Mouse (Mus musculus): Measurements from ENCODE around the gene Foxf1. TPM values are rescaled to one million over a fixed set of nuclear protein-coding genes. Genes with fewer than 3 reads are reported as not detected.

Foxf1 gene
- total RNA-seq (2021) (under 1 TPM; 0.52 to 0.73 TPM), polyA plus RNA-seq (2012; rRNA removed) (0.92 and 2.3 TPM in 2 replicates)
- long read RNA-seq = 0 reads

DNA sequence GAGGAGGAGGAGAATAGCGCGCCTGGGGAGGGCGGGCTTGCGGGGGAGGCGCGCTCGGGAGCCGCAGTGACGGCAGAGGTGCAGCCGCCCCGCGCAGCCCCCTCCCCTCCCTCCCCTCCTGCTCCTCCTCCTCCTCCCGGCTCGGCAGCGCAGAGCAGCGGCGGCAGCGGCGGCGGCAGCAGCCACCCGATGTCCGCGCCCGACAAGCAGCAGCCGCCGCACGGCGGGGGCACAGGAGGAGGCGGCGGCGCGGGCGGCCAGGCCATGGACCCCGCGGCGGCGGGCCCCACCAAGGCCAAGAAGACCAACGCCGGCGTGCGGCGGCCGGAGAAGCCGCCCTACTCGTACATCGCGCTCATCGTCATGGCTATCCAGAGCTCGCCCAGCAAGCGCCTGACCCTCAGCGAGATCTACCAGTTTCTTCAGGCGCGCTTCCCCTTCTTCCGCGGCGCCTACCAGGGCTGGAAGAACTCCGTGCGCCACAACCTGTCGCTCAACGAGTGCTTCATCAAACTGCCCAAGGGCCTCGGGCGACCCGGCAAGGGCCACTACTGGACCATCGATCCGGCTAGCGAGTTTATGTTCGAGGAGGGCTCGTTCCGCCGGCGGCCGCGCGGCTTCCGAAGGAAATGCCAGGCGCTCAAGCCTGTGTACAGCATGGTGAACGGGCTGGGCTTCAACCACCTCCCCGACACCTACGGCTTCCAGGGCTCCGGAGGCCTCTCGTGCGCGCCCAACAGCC is at the start of gene Foxf1:
Gene Foxf1 (plus strand): TSS at position 177 of the 742 bp plus-strand sequence.
- DNase-seq = peak; percentile 41

DNA sequence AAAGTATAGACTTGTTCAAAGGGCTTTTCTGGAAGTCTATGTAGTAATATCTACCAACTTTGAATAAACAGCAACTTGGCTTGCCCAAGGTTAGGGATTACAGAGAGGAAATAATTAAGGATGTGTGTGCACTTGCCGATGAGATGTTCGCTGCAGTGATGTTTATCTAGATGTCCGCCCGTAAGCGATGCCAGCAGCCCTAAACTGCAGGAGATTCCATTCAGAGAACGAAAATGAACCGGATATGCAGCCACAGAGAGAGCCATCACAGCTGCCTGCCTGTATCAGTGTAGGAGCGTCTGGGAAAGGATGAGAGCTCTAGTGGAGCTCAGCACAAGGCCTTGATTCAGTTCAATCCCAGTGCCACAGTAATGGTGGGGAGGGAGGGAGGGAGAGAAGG is 48.6 kb upstream of the Foxf1 start:
- no peak for DNase-seq

DNA sequence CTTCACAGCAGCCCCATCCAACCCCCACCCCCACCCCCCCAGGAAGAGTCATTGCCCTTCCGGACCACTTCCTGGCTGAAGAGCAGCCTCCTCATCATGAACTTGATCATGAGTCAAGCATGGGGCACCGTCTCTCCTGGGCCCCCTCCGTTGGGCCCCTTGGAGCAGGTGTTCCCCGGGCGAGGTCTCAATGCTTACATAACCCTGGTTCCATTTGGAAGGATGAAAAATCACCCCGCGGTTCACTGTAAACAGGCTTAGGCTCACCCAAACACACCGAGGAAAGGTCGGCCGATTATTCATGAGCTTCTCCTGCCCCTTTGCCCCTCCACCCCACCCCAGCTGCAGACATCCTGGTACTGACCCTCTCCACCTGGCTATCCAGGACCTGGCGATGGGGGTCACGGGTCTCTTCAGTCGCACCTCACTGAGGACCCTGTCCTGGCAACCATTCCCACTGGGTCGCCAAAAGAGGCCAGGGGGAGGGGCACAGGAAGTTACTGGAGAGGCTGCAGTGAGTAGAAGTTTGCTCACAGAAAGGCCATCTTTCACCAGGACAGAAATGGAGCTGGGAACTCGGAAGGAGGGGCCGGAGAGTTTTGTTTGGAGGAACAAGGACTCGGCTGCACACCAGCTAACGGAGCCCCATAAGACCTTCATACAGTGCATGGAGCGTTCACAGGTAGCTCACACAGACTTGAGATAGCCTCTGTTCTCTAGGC is 40.3 kb upstream of the Foxf1 start:
- no peak for DNase-seq

DNA sequence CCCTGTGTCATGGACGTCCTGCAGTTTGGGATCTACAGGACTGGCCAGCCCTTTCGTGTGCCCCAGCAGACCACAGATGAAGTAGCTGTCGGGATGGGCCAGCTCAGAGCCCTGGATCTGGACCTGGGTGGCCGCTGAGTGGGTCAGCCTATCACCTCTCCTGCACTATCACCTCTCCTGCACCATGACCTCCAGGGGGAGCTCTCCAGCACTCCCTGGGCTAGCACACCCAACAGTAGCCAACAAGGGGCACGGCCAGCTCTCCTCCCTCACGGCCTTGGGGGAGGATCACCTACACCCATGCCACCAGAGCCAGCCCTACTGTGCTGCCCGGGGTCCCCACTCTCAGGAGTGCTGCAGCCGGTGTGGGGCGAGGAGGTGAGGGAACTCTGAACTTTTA is 36.7 kb upstream of the Foxf1 start:
- DNase-seq = peak; percentile 10

DNA sequence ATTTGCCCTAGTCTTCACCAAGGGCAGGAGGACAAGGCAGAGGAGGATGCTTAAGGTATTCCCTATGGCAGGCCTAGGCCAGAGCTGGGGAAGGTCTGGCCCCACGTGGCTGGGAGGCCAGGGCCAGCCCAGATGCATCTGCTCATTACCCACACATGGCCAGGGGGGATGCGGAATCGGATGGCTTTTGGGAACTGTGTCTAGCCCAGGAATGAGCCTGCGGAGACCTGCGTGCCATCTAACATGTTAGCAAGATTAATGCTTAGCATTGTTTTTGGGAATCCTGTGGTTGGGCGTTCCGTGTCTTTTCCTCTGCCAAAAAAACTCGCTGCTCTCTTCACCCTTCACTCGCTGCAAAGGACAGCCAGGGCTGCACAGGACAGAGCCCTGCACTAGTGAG is 26.1 kb upstream of the Foxf1 start:
- no peak for DNase-seq

DNA sequence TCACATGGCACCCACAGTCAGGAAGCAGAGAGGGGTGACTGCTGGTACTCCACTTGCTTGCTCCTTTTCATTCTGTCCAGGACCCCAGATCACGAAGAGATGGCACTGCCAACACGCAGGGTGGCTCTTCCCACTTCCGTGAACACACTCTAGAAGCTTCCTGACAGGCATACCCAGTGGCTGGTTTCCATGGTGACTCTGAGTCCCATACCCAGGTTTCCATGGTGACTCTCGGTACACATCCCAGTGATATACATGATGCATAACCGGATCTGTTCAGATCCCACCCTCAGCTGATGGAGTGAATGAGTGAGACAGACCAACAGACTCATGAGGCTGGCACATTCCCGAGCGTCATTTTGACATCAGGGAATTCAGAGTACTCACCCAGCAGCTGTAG is 25.1 kb upstream of the Foxf1 start:
- no peak for DNase-seq

DNA sequence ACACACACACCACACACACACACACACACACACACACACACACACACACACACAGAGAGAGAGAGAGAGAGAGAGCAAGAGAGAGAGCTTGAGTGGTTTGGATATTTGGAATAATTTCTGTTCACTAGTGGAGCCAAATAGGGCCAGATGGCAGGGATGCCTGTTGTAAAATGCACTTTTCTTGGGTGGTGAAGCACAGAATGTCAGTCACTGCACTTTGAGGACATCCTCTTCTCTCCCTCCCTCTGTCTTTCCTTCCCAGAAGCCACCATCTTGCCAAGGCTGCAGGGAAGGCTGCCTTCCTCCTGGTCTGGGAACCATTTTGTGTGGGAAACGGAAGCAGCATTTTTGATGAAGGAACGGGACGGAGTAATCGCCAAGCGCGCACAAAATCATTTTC is 21.7 kb upstream of the Foxf1 start:
- DNase-seq = no peak

DNA sequence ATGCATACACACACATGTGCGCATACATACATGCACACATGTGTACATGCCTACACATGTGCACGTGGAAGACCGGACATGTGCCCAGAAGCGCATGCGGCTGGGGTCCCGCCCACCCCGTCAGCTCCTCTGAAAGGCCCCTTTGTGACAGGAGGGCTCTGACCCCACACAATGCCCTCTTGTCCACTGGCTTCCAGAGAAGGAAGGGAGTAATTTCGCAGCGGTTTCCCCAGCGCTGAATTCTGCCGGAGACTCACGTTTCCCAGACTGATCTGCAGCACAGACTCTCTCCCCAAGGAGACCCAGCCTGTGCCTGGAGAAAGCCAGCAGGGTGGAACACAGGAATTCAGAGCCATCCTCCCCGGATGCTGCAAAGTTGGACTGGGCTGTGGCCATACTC is 20.5 kb upstream of the Foxf1 start:
- no peak for DNase-seq

DNA sequence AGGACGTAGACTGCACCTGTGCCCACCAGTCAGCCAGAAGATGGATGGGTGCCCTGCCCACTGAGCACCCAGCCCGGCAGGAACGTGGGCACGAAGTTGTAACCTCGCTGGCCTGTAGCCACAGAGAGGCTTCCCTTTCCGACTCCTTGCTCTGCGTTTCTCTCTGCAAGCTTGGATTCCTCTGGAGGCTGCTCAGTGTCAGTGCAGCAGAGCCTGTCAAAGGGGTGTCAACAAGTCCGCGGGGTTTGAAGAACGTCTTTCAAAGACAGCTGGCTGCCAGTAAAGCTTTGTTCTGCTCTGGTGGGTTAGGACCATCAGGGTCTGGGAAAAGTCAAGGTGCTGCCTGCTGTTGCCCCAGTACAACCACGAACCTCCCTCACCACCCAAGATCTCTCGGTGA is 12.7 kb upstream of the Foxf1 start:
- no peak for DNase-seq

DNA sequence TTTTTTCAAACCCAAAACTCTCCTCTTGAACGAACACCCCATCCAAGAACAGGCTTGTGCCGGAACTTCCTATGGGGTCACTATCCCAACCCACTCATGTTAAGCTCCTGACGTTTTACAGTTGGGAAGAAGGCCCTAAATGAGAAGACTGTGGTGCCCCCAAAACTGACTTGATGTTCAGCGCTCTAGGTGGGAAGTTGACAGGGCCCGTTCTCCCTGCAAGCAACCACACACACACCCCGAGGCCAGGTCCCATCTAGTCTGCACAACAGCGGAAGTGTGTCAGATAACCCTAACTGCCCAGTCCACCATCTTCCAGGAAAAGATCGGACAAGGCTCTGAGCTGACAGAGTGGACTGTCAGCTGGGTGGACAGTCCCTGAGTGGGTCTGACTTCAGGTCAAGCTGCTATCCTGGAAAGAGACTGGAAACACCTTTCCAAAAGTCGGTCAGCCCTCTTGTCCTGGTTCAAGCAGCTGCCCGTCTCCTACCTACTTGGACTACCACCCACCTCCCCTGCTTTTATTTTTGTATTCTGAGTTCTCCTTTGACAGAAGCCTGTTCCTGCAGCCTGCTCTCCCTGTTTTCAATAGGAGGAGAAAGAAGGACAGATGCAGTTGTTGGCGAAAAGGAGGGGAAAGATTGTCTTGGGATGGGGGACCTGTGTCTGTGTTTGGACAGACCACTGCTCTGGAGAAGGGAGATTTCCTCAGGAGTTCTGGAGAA is 11.6 kb upstream of the Foxf1 start:
- DNase-seq = no peak

DNA sequence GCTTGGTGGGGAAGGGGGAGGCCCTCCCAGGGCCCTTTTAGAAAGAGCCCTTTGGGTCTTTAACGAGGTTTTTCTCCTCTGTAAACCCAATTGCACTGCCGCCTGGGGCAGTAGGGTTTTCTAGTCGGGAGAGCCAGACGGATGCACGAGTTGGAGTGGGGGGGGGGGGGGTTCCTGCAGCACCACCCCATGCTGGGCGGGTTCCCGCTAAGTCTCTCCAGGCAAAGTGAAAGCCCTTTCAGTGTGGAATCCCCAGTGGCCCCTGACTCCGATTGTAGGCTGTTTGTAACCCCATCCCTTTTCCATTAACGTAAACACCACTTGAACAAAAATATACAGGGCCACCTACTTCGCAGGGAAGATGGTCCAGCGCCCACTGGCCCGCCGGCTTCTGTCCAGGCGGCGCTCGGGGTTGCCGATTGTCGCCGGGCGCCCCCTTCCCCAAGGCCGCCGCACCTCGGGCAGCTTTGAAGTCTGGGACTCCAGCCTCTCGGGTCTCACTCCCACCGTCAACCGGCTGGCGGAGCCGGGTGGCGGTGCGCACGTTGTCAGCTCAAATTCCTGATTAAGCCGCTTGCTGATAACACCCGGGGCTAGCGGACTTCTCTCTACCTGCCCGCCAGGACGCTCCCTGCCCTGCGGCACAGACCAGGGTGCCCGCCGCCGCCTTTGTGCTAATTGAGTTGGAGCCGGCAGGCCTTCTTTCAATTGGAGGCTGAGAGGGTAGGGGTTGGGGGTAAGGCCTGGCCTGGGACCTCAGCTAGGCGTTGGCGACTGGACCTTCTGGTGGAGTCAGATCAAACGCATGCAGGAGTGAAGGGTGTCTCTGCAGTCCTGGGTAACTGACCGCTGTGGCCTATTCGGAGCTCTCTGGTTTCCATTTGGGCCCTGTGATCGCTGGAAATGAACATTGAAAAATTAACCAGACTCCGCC is 10.7 kb upstream of the Foxf1 start:
- DNase-seq = no peak

DNA sequence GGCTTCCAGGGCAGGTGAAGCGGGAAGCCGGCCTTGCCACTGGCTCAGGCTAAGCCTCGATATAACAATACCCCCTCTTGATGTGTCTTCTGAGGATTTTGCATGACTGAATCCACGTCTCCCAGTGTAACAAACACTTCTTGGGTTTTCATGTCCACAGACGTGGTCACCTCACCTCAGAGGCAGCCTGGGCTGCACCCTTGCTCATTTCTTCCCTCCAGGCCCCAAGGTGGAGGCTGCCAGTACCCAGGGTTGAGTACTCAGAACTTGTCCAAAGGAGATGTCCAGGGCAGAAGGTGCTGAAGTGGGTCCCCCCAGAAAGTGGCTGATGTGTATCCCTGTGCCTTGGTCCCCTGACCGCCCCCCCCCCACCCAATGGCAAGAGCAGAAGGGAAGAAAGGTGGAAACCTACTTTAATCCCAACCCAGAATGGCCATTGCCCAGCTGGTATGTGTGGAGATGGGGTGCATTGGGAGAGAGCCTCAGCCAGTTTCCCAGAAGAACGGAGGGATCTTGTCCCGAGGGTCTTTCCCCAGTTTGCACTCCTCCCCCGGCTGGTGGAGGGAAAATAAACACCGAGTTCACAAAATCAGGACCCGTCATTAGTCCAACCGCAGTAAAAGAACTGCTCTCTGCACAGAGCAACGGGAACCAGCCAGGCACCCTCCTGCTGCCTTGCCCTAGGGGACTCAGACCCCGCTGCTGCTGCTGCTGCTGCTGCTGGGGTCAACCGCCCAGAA is 9.9 kb upstream of the Foxf1 start:
- DNase-seq = no peak

DNA sequence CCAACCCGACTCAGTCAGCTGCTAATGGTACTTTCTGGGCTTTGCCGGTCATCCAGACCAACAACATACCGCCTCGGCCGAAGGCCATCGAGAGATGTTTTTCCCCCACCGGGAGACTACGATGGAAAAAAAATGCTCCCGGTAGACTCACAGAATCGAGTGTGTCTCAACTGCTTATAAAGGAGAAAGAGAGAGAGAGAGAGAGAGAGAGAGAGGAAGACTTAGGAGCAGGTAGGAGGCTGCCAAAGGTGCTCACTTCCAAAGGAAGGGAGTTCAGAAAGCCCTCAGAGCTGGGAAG is 9.4 kb upstream of the Foxf1 start:
- DNase-seq = no peak

DNA sequence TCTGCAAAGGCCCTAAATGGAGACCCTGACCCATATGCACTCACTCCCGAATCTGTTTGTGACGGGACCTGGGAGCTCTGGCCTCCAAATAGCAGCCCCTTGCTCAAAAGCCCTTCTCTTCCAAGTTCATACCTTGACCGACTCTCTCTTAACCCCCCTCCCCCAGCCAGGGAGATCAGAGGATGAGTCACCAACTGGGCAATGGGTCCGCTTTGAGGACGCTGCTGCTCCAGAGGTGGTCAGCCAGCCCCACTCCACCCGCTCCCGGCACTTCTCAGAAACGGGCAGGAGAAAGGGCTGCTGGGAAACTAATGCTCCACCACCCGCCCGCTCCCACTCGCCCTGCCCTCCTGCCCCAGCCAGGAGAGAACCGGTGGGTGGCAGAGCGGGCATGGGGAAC is 8.2 kb upstream of the Foxf1 start:
- DNase-seq = peak; percentile 23

DNA sequence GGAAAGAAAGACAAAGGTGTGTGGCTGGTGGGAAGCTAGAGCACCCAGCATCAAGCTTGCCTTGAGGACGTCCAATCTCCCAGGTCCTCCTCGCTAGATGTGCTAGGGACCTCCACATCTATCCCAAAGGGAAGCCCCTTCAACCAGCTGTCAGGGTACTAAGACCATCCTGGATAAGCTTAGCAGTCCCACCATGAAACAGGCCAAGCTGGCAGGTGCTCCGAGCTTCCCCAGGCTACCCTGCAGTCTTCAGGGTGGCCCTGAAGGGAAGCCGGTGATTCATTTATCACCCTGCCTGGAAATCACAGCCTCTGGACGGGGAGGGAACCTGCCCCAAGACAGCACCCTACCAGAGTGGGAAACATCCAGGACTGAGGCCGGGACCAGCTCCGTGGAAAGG is 7.6 kb upstream of the Foxf1 start:
- no peak for DNase-seq

DNA sequence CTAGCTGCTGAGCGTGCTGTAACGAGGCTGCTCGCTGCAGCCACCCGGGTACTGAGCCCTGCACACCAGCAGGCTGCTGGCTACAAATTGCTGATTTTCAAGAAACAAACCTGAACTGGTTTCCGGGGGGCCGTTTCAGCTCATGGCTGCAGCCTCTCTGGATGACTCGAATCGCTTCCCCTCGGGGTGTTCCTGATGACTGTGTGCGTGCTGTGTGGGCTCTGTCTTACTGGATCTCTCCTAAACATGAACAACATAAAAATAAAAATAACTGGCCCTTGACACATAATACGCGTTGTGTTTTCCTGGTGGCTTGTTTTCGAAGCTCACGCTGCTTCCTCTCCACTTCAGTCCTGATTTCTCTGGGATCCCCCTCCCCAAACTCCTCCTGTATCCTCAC is 5.5 kb upstream of the Foxf1 start:
- DNase-seq = no peak

DNA sequence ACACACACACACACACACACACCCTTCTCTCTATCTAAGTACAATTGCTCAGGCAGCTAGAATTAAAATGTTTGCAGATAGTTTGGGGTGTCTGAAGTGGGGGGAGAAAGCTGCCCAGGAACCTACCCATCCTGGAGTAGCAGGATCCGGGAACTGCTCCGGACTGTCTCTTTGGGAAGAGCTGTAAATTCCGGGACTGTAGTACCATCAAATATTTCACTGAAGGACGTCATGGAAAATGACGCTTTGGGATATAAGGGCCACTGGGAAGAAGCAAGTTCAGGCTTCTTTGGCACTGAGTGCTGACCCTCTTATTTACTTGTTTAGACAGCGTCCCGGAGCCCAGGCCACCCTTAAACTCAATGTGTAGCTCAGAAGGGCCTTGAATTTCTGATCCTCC is 5.0 kb upstream of the Foxf1 start:
- DNase-seq = no peak

DNA sequence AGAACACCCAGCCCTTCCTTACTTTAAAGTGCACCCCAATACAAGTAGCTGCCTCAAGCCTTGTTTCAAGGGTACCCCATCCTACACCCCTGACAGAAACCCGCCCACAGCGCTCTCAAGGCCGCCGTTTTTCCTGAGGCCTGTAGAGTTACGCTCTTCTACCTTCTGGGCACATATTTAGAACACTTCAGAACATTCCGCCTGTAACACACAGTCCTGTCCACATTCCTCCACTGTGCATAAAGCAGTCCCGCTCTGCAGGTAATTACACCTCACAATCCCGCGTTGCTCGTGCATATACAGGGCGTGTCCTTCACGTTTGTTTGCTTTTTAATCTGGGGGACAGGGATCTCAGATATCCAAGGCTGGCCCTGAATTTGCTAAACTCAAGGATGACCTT is 4.2 kb upstream of the Foxf1 start:
- no peak for DNase-seq

DNA sequence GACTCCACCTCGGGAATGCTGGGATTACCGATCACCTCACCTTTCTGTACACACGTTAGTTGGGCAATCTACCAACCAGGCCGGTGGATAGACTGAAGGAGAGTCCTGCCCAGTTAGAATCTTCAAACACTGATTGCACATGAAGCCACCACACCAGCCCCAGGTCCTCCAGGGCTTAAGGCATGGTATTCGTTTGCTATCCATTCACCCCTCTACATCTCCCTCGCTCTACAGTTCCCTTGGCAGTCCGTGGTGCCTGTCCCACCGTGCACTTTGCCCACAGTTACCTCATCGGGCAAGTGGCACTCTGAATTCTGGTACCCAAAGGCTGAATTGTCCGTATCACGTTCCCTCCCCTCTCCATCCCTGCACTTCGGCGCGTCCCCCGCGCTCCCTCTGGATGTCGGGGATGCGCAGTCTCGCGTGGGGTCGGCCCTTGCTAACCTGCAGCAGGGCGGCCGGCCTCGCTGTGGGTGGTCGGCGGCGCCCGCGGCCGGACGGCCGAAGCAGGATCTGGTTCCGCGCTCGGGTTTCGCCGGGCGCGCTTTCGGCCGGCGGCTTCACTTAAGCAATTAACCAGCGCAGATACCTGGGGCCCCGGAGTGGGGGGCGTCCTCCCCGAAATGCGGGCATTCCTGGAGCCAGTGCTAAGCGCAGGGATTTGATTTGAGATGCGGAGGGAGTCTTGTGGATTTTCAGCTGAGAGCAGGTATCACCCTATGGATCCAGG is 3.7 kb upstream of the Foxf1 start:
- no peak for DNase-seq

DNA sequence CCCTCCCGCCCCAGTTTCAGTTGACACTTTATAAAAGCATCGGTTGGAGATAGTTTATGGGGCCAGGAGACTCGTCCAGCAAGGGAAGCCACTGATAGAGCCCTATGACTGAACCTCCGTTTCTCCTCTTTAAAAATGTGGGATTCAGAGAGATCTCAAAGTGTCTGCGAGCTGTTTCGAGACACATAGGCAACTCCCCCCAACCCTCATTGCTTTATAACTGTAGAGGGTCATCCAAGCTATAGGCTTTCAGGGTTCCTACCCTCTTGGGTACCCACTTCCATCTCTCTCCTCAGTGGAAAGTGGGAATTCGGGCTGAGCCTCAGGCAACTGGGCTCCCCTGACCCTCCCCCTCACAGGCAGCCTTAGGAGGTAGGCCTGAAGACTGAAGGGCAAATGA is 2.8 kb upstream of the Foxf1 start:
- no peak for DNase-seq
